Mouse (Mus musculus) bone marrow, adult 2 months (tissue): Measurements from ENCODE around the gene Zfp579.
A peak's percentile ranks its signal among the peaks of the same experiment; 100 is the strongest.

ENCODE experiments used
- CTCF ChIP-seq: fragments of 200-500 bp; IDR thresholded peaks from 2 replicates; pipeline ENCODE4 v1.5.1; 2011; ENCODE audit warnings: low read length, control low read depth; ENCODE audit not compliant: control insufficient read depth, insufficient read depth
- POLR2A ChIP-seq: fragments of 200-500 bp; IDR thresholded peaks from 2 replicates; pipeline ENCODE4 v1.6.1; 2011; ENCODE audit warnings: low read depth, mild to moderate bottlenecking, control low read depth, low read length, borderline replicate concordance; ENCODE audit not compliant: control insufficient read depth

DNA sequence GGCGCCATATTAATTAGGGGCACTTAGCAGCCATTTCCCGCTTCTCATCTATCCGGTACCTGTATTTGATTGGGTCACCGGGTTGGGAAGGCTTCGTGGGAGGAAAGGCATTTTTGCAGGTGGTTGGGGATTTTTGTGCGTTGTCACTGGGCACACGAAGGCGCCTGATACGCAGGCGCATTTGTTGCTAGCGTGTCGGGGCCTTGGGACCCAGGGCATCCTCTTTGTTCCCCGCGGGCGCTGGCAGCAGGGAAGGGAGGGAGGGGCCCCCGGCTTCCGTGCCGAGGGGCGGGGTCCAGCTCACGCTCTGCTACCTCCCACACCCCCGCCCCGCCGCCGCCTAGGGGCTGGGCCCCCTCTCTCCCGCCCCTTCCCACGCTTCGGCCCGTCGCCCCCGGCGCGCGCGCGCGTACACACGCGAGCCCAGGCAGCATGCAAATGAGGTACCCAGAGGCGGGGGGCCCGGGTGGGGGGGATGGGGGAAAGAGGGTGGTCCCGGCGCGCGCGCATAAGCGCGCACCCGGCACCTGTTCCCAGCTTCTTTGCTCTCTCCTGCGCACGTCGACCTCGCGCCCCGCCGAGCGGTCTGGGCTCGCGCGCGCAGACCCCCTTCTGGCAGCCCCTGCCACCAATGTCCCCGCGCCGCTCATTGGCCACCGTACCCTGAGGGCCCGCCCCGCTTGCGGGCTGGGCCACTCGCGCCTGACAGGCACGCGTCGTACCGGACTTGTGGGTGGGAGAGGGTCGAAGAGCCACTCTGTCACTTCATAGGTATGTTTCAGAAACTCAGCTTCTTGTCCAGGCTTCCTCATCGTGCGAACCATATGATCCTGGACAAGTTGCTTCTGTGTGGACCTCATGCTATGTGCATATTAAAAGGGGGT lies 19.4 kb upstream of the Zfp579 start, which contains the start of gene Gm44973:
- TF ChIP-seq CTCF: no peak
- peak; percentile 37; the same call in 1 of the 2 replicates for TF ChIP-seq POLR2A
